17 mouse cellular contexts compared by ENCODE assay signal in genomic region chr11:68994377-68994776, GRCm38 (mm10). TPM values are rescaled to one million over a fixed set of nuclear protein-coding genes. Genes with fewer than 3 reads are reported as not detected.
DNase-seq lines count a peak whose midpoint lies in the region; ATAC-seq and TF ChIP-seq lines count a peak whose summit lies in the region.
"Had no signal": no experiment of that assay in that cellular context is flagged by ENCODE, and none has a peak within 500 bp of the region (broad histone marks: within the 10 kb centered on the region; RNA-seq: fewer than 3 reads in every experiment).

No protein-coding gene starts in this region.

- DNase-seq in heart, postnatal 0 days (ENCODE audit: low spot score) = no peak
- no peak for DNase-seq in liver, postnatal 0 days
- DNase-seq in liver = no peak
- DNase-seq in ES-CJ7 (ENCODE audit: low read depth, low spot score) = peak; percentile 51
- DNase-seq in induced T-regulatory cell, adult 2 months (ENCODE audit: low read depth) = peak; percentile 43
- DNase-seq in urinary bladder, postnatal 25 days (ENCODE audit: low spot score) = no peak
- DNase-seq: adrenal gland, postnatal 25 days; heart, adult 11 months; heart, postnatal 14 days; right cerebral cortex, postnatal 25 days had no signal

- peaks cover 83% of the 10 kb centered on the region for H3K36me3 ChIP-seq in heart, postnatal 0 days (replicated peaks; ENCODE audit: control insufficient read depth, insufficient read depth, low read length)
- H3K36me3 ChIP-seq in heart, embryonic 12.5 days = peaks cover 93% of the 10 kb centered on the region
- peaks cover 79% of the 10 kb centered on the region for H3K36me3 ChIP-seq in liver, postnatal 0 days (replicated peaks; ENCODE audit: insufficient read depth, low read length)
- peaks cover 96% of the 10 kb centered on the region for H3K36me3 ChIP-seq in forebrain, embryonic 12.5 days (replicated peaks)

- no peaks in the 10 kb centered on the region for H3K9me3 ChIP-seq in heart, postnatal 0 days (replicated peaks; ENCODE audit: control insufficient read depth, low read length)
- H3K9me3 ChIP-seq in heart, embryonic 12.5 days (replicated peaks) = no peaks in the 10 kb centered on the region
- H3K9me3 ChIP-seq in liver, postnatal 0 days (ENCODE audit: low read length) = no peaks in the 10 kb centered on the region
- no peaks in the 10 kb centered on the region for H3K9me3 ChIP-seq in forebrain, embryonic 12.5 days
- H3K9me3 ChIP-seq: limb, embryonic 13.5 days; lung, embryonic 15.5 days; megakaryocyte, embryonic 14.5 days had no signal

- H3K4me1 ChIP-seq in heart, postnatal 0 days (ENCODE audit: control insufficient read depth, insufficient read depth) = no peaks in the 10 kb centered on the region
- no peaks in the 10 kb centered on the region for H3K4me1 ChIP-seq in heart, embryonic 12.5 days (replicated peaks)
- no peaks in the 10 kb centered on the region for H3K4me1 ChIP-seq in liver, postnatal 0 days (ENCODE audit: insufficient read depth)
- no peaks in the 10 kb centered on the region for H3K4me1 ChIP-seq in forebrain, embryonic 12.5 days
- H3K4me1 ChIP-seq: limb, embryonic 13.5 days; lung, embryonic 15.5 days had no signal

- no peak overlapping the region for H3K4me3 ChIP-seq in heart, postnatal 0 days (ENCODE audit: low read depth, low read length)
- H3K4me3 ChIP-seq in heart, embryonic 12.5 days = no peak overlapping the region
- H3K4me3 ChIP-seq in liver, postnatal 0 days (ENCODE audit: low read depth, low read length) = no peak overlapping the region
- no peak overlapping the region for H3K4me3 ChIP-seq in forebrain, embryonic 12.5 days (replicated peaks)
- H3K4me3 ChIP-seq: limb, embryonic 13.5 days; lung, embryonic 15.5 days; megakaryocyte, embryonic 14.5 days; myocyte had no signal

- H3K4me2 ChIP-seq in heart, postnatal 0 days (ENCODE audit: low read depth, low read length) = no peak overlapping the region
- no peak overlapping the region for H3K4me2 ChIP-seq in heart, embryonic 12.5 days
- H3K4me2 ChIP-seq in liver, postnatal 0 days (ENCODE audit: low read depth, low read length) = no peak overlapping the region
- H3K4me2 ChIP-seq in forebrain, embryonic 12.5 days = no peak overlapping the region
- H3K4me2 ChIP-seq: limb, embryonic 13.5 days; lung, embryonic 15.5 days had no signal

- 94% methylated on average over 3 of the region's 3 CpGs for WGBS in heart, postnatal 0 days
- 95% methylated on average over 3 of the region's 3 CpGs for WGBS in heart, embryonic 12.5 days
- 89% methylated on average over 3 of the region's 3 CpGs for WGBS in liver, postnatal 0 days (ENCODE audit: insufficient replicate concordance)
- 98% methylated on average over 3 of the region's 3 CpGs for WGBS in forebrain, embryonic 12.5 days

- no peaks in the 10 kb centered on the region for H3K27me3 ChIP-seq in heart, postnatal 0 days (ENCODE audit: control insufficient read depth, insufficient read depth, low read length)
- H3K27me3 ChIP-seq in heart, embryonic 12.5 days (replicated peaks) = no peaks in the 10 kb centered on the region
- no peaks in the 10 kb centered on the region for H3K27me3 ChIP-seq in liver, postnatal 0 days (ENCODE audit: insufficient read depth, low read length)
- no peaks in the 10 kb centered on the region for H3K27me3 ChIP-seq in forebrain, embryonic 12.5 days
- H3K27me3 ChIP-seq: limb, embryonic 13.5 days; lung, embryonic 15.5 days; megakaryocyte, embryonic 14.5 days had no signal

- no peak for ATAC-seq in heart, postnatal 0 days (ENCODE audit: insufficient read depth, low read depth)
- ATAC-seq in heart, embryonic 12.5 days (ENCODE audit: insufficient number of reproducible peaks, low FRiP score) = no peak
- ATAC-seq in liver, postnatal 0 days = no peak
- no peak for ATAC-seq in forebrain, embryonic 12.5 days (ENCODE audit: low FRiP score)
- ATAC-seq: inflammation-experienced regulatory T-cells, adult 6 months had no signal

- no peak for TF ChIP-seq EP300 in heart, postnatal 0 days (IDR thresholded peaks at IDR 0.05; ENCODE audit: low read depth)
- TF ChIP-seq EP300 in liver, postnatal 0 days (IDR thresholded peaks at IDR 0.05; ENCODE audit: low read depth) = no peak

- no peak overlapping the region for H3K9ac ChIP-seq in heart, postnatal 0 days (replicated peaks; ENCODE audit: low read depth, low read length)
- no peak overlapping the region for H3K9ac ChIP-seq in heart, embryonic 12.5 days
- no peak overlapping the region for H3K9ac ChIP-seq in liver, postnatal 0 days (replicated peaks)
- no peak overlapping the region for H3K9ac ChIP-seq in forebrain, embryonic 12.5 days
- H3K9ac ChIP-seq: limb, embryonic 13.5 days; lung, embryonic 15.5 days had no signal

- no peak overlapping the region for H3K27ac ChIP-seq in heart, postnatal 0 days (ENCODE audit: low read depth)
- no peak overlapping the region for H3K27ac ChIP-seq in heart, embryonic 12.5 days (ENCODE audit: poor library complexity, severe bottlenecking)
- H3K27ac ChIP-seq in liver, postnatal 0 days (ENCODE audit: low read depth) = no peak overlapping the region
- no peak overlapping the region for H3K27ac ChIP-seq in forebrain, embryonic 12.5 days
- H3K27ac ChIP-seq: limb, embryonic 13.5 days; lung, embryonic 15.5 days had no signal

- peak; percentile 21; the same call in 1 of the 2 replicates for TF ChIP-seq CTCF in heart, postnatal 0 days (IDR thresholded peaks at IDR 0.05; ENCODE audit: low read depth)
- TF ChIP-seq CTCF in liver, postnatal 0 days (IDR thresholded peaks at IDR 0.05; ENCODE audit: low read depth) = peak; percentile 45

RNA-seq across cellular contexts. Expression of gene Pfas, which starts 13.9 kb away (rescaled TPM):
- total RNA-seq in heart, postnatal 0 days (2014; rRNA removed; ENCODE audit: low replicate concordance) = 10.1 and 12.3 TPM in 2 replicates
- polyA plus RNA-seq in heart, postnatal 0 days (2015; fragmentation: Nextera tagmentation; extraction: Ambion mirVana) = 8.3 and 8.7 TPM in 2 replicates
- 20.7 and 21.5 TPM in 2 replicates for polyA plus RNA-seq in heart, embryonic 12.5 days (2016; fragmentation: Nextera tagmentation; extraction: Ambion mirVana)
- polyA plus RNA-seq in liver, postnatal 0 days (2015; fragmentation: Nextera tagmentation; extraction: Ambion mirVana) = 8.9 and 10.6 TPM in 2 replicates
- polyA plus RNA-seq in forebrain, embryonic 12.5 days (2016; fragmentation: Nextera tagmentation; extraction: Ambion mirVana) = 35.4 and 40.4 TPM in 2 replicates

RNA-seq across cellular contexts. Expression of gene Rangrf, which starts 19.4 kb away (rescaled TPM):
- total RNA-seq in heart, postnatal 0 days (2014; rRNA removed; ENCODE audit: low replicate concordance) = 101 and 103 TPM in 2 replicates
- 78.0 and 85.1 TPM in 2 replicates for polyA plus RNA-seq in heart, postnatal 0 days (2015; fragmentation: Nextera tagmentation; extraction: Ambion mirVana)
- 64.3 and 67.5 TPM in 2 replicates for polyA plus RNA-seq in heart, embryonic 12.5 days (2016; fragmentation: Nextera tagmentation; extraction: Ambion mirVana)
- 9.4 and 11.2 TPM in 2 replicates for polyA plus RNA-seq in liver, postnatal 0 days (2015; fragmentation: Nextera tagmentation; extraction: Ambion mirVana)
- 54.1 and 57.8 TPM in 2 replicates for polyA plus RNA-seq in forebrain, embryonic 12.5 days (2016; fragmentation: Nextera tagmentation; extraction: Ambion mirVana)

RNA-seq across cellular contexts. Expression of gene Ctc1, which starts 21.3 kb away (rescaled TPM):
- 40.0 and 46.0 TPM in 2 replicates for total RNA-seq in heart, postnatal 0 days (2014; rRNA removed; ENCODE audit: low replicate concordance)
- polyA plus RNA-seq in heart, postnatal 0 days (2015; fragmentation: Nextera tagmentation; extraction: Ambion mirVana) = 18.6 TPM in 2 replicates
- polyA plus RNA-seq in heart, embryonic 12.5 days (2016; fragmentation: Nextera tagmentation; extraction: Ambion mirVana) = 60.8 and 62.7 TPM in 2 replicates
- polyA plus RNA-seq in liver, postnatal 0 days (2015; fragmentation: Nextera tagmentation; extraction: Ambion mirVana) = 7.4 and 7.6 TPM in 2 replicates
- 71.0 and 81.5 TPM in 2 replicates for polyA plus RNA-seq in forebrain, embryonic 12.5 days (2016; fragmentation: Nextera tagmentation; extraction: Ambion mirVana)

RNA-seq across cellular contexts. Expression of gene Slc25a35, which starts 26.4 kb away (rescaled TPM):
- total RNA-seq in heart, postnatal 0 days (2014; rRNA removed; ENCODE audit: low replicate concordance) = 0.70 and 3.6 TPM in 2 replicates
- 1.9 and 2.0 TPM in 2 replicates for polyA plus RNA-seq in heart, postnatal 0 days (2015; fragmentation: Nextera tagmentation; extraction: Ambion mirVana)
- 1.4 and 2.2 TPM in 2 replicates for polyA plus RNA-seq in heart, embryonic 12.5 days (2016; fragmentation: Nextera tagmentation; extraction: Ambion mirVana)
- 0.60 and 0.94 TPM in 2 replicates for polyA plus RNA-seq in liver, postnatal 0 days (2015; fragmentation: Nextera tagmentation; extraction: Ambion mirVana)
- polyA plus RNA-seq in forebrain, embryonic 12.5 days (2016; fragmentation: Nextera tagmentation; extraction: Ambion mirVana) = 2.1 and 2.6 TPM in 2 replicates

RNA-seq across cellular contexts. Expression of gene Arhgef15, which starts 37.1 kb away (rescaled TPM):
- total RNA-seq in heart, postnatal 0 days (2014; rRNA removed; ENCODE audit: low replicate concordance) = 12.6 and 19.8 TPM in 2 replicates
- 10.0 and 11.6 TPM in 2 replicates for polyA plus RNA-seq in heart, postnatal 0 days (2015; fragmentation: Nextera tagmentation; extraction: Ambion mirVana)
- 13.3 TPM in 2 replicates for polyA plus RNA-seq in heart, embryonic 12.5 days (2016; fragmentation: Nextera tagmentation; extraction: Ambion mirVana)
- polyA plus RNA-seq in liver, postnatal 0 days (2015; fragmentation: Nextera tagmentation; extraction: Ambion mirVana) = 1.8 TPM in 2 replicates
- polyA plus RNA-seq in forebrain, embryonic 12.5 days (2016; fragmentation: Nextera tagmentation; extraction: Ambion mirVana) = 5.6 and 6.4 TPM in 2 replicates

Comparison
In these comparisons a context has a peak if more than half of its experiments do, and no peak if none do; other contexts are left out.
1. DNase-seq: peak in ES-CJ7 (single experiment) and induced T-regulatory cell, adult 2 months (single experiment); none in heart, postnatal 0 days (single experiment), liver, postnatal 0 days (single experiment), liver (single experiment) and urinary bladder, postnatal 25 days (single experiment).